Mouse (Mus musculus) kidney, adult 2 months (tissue): ENCODE data around the gene Suz12. TPM values are rescaled to one million over a fixed set of nuclear protein-coding genes. Genes with fewer than 3 reads are reported as not detected.

ENCODE experiments used
- DNase-seq: peaks from one replicate; pipeline ENCODE4 v3.0.0; 2021
- H3K27ac ChIP-seq: fragments of 200-500 bp; 2 replicates; pipeline ENCODE4 v1.5.1; 2012; ENCODE audit warnings: low read depth, low read length, control low read depth, inconsistent platforms; ENCODE audit not compliant: insufficient read depth
- H3K27me3 ChIP-seq: fragments of 200-500 bp; replicated peaks from 2 replicates; pipeline ENCODE4 v1.6.1; 2012; ENCODE audit warnings: mild to moderate bottlenecking, moderate library complexity, low read length, inconsistent platforms; ENCODE audit not compliant: control insufficient read depth, insufficient read depth
- H3K36me3 ChIP-seq: fragments of 200-500 bp; 2 replicates; pipeline ENCODE4 v1.6.1; 2012; ENCODE audit warnings: mild to moderate bottlenecking, moderate library complexity, low read length, inconsistent platforms; ENCODE audit not compliant: control insufficient read depth, insufficient read depth
- H3K4me1 ChIP-seq: fragments of 200-500 bp; 2 replicates; pipeline ENCODE4 v1.6.1; 2011; ENCODE audit warnings: low read length; ENCODE audit not compliant: control insufficient read depth, insufficient read depth
- H3K4me3 ChIP-seq: fragments of 200-500 bp; 2 replicates; pipeline ENCODE4 v1.5.1; 2011; ENCODE audit warnings: mild to moderate bottlenecking, low read depth, low read length, control low read depth; ENCODE audit not compliant: insufficient read depth
- CTCF ChIP-seq: fragments of 200-500 bp; conservative IDR thresholded peaks from 2 replicates; pipeline ENCODE4 v1.5.1; 2011; ENCODE audit warnings: low read depth, mild to moderate bottlenecking, control low read depth, low read length, moderate library complexity, mixed read lengths; ENCODE audit not compliant: insufficient read depth, insufficient read length
- POLR2A ChIP-seq: fragments of 200-500 bp; IDR thresholded peaks from one replicate; pipeline ENCODE4 v1.6.1; 2011; ENCODE audit warnings: low read depth, low read length, control low read depth
- WGBS: fragments of 180-500 bp; shearing (Covaris S2); methylation state at CpG from one replicate; pipeline ENCODE4 v1.1.7; 2018; 5-methylcytosine and 5-hydroxymethylcytosine counted together
- polyA plus RNA-seq: library from polyadenylated mRNA; depleted of rRNA; stranded (reverse); fragments of >200 nt; gene quantifications from 2 replicates; pipeline ENCODE4 v1.2.3, GENCODE M21; 2012; rRNA removed

Gene Suz12
- polyA plus RNA-seq, 1 experiment, result 5.7 TPM

DNA sequence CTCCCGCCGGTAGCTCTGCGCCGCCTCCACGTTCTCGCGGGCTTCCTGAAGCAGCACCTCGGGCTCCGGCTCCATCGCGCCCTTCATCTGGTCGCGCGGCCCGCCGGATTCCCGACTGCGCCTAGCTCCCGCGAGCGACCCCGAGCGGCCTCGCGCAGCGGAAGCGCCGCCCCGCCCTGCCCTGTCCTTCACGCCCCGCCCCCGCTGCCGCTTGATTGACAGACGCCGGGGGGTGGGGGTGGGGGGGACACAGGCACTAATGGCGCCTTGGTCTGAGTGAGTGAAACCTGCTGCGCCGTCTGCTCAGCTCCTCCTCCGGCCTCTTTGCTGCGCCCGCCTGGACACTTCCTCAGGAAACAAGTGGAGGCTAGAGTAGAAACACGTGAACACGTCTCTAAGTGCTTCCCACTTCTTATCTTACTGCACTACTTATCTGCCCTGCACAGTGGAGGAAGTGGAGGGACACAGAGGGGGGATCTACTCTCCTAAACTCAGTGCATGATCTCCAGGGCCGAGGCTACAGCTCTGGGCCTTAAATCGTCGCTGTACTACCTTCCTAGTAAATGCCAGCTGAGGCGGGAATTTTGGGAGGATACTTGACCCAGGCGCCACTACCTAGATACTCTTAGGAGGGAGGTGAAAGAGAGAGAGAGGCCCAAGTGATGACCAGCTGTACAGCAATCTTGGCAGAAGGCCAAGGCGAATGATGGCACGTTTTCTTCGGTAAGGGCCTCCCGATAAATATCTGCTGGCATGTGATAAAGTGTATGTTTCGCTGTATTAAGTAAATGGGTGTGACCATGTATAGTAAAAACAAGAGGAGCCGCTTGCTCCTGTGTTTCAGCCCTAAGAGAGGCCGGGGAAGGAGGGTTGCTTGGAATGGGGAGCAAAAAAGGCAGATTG, 88.2 kb downstream of the Suz12 start, which contains the start of gene Crlf3:
Gene Crlf3, minus strand, starts transcription at position 166 of the 903 bp plus-strand sequence.
- DNase-seq, result peak; percentile 97
- no peaks in the 10 kb centered on the region for H3K27me3 ChIP-seq
- H3K4me1 ChIP-seq, result no peaks in the 10 kb centered on the region; the same call in 1 of the 2 replicates
- TF ChIP-seq POLR2A (peak; percentile 45), CTCF (no peak)
- peak within 1 kb of the TSS; percentile 71 for H3K27ac ChIP-seq
- no peaks in the 10 kb centered on the region for H3K36me3 ChIP-seq
- WGBS, result 5% methylated on average over 55 of the region's 55 CpGs
- peak within 1 kb of the TSS; percentile 84 for H3K4me3 ChIP-seq

DNA sequence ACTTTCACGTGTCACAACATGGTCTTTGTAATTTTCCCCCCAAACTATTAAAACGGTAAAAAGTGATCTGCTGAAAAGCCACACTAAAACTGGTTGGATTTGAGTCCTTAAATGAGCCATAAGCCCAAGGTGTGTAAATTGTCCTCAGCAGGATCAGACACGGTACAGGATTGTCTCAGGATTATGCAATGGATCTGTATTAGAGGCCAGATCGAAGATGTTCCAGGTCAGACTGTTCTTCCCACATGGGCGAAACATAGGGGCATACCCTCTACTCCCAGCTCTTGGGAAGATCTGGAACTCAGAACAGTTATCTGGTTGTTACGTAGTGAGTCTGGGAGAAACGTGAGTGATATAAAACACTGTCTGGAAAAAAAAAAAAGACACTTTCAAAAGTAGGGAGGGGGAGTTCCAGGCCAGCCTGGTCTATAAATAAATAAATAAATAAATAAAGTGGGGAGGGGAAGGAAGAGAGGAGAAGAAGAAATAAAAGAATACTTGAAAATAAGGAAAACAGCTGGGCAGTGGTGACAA, 88.9 kb downstream of the Suz12 start:
- DNase-seq, result no peak
- TF ChIP-seq CTCF, result no peak
- TF ChIP-seq POLR2A, result no peak
- no peak overlapping the region for H3K27ac ChIP-seq
- no peak overlapping the region for H3K4me3 ChIP-seq
- no peaks in the 10 kb centered on the region for H3K36me3 ChIP-seq
- 88% methylated on average over 7 of the region's 7 CpGs for WGBS
- H3K4me1 ChIP-seq, result no peaks in the 10 kb centered on the region; the same call in 1 of the 2 replicates
- H3K27me3 ChIP-seq, result no peaks in the 10 kb centered on the region

Other genes starting within 250 kb of the Suz12 start
- gene Utp6, start 30.7 kb upstream of the Suz12 start, polyA plus RNA-seq, result 7.7 and 10.3 TPM in 2 replicates
- gene Crlf3, start 87.9 kb downstream of the Suz12 start, polyA plus RNA-seq, result 7.5 and 9.2 TPM in 2 replicates
- gene Atad5, start 96.3 kb downstream of the Suz12 start, polyA plus RNA-seq, result 0.22 and 0.25 TPM in 2 replicates
- 10.2 and 12.3 TPM in 2 replicates for gene Tefm, start 149.1 kb downstream of the Suz12 start, polyA plus RNA-seq
- 25.9 and 26.8 TPM in 2 replicates for gene Adap2, start 161.0 kb downstream of the Suz12 start, polyA plus RNA-seq
- gene Rnf135, start 190.7 kb downstream of the Suz12 start, polyA plus RNA-seq, result 7.0 and 7.6 TPM in 2 replicates
- gene Rhot1, start 215.9 kb downstream of the Suz12 start, polyA plus RNA-seq, result 13.7 and 18.3 TPM in 2 replicates